Mouse (Mus musculus): ENCODE measurements around the gene Svep1.

Svep1 gene

GRCm38 (mm10) chr4:58206115-58206945 is at the start of gene Svep1:
Gene Svep1 (minus strand): TSS chr4:58206859.
- peak; percentile 62 for DNase-seq (ENCODE audit: low read depth, low spot score)

- peak; percentile 60 for DNase-seq (ENCODE audit: low read depth, low spot score)
These were observed 46.8 kb upstream of the Svep1 start for GRCm38 (mm10) chr4:58253410-58253809.

GRCm38 (mm10) chr4:58252381-58252780 is 45.7 kb upstream of the Svep1 start:
- peak; percentile 14 for DNase-seq (ENCODE audit: low read depth, low spot score)

GRCm38 (mm10) chr4:58245544-58245943 is 38.9 kb upstream of the Svep1 start:
- no peak for DNase-seq (ENCODE audit: low read depth, low spot score)

GRCm38 (mm10) chr4:58240416-58240815 is 33.8 kb upstream of the Svep1 start:
- DNase-seq (ENCODE audit: low read depth, low spot score), result no peak

- no peak for DNase-seq (ENCODE audit: low read depth, low spot score)
These were observed 29.2 kb upstream of the Svep1 start for GRCm38 (mm10) chr4:58235828-58236227.

- no peak for DNase-seq (ENCODE audit: low read depth, low spot score)
These were observed 16.8 kb upstream of the Svep1 start for GRCm38 (mm10) chr4:58223499-58223898.

GRCm38 (mm10) chr4:58211374-58211773 is 4.7 kb upstream of the Svep1 start:
- no peak for DNase-seq (ENCODE audit: low read depth, low spot score)

- DNase-seq (ENCODE audit: low read depth, low spot score), result peak; percentile 5
These were observed 4.0 kb upstream of the Svep1 start for GRCm38 (mm10) chr4:58210557-58211090.

GRCm38 (mm10) chr4:58205750-58206114 is 927 bp downstream of the Svep1 start:
- DNase-seq (ENCODE audit: low read depth, low spot score), result no peak

GRCm38 (mm10) chr4:58201703-58202102 is 5.0 kb downstream of the Svep1 start:
- no peak for DNase-seq (ENCODE audit: low read depth, low spot score)

GRCm38 (mm10) chr4:58200826-58201225 is 5.8 kb downstream of the Svep1 start:
- no peak for DNase-seq (ENCODE audit: low read depth, low spot score)

- no peak for DNase-seq (ENCODE audit: low read depth, low spot score)
These were observed 9.4 kb downstream of the Svep1 start for GRCm38 (mm10) chr4:58197230-58197629.

- no peak for DNase-seq (ENCODE audit: low read depth, low spot score)
These were observed 9.9 kb downstream of the Svep1 start for GRCm38 (mm10) chr4:58196795-58197194.

- DNase-seq (ENCODE audit: low read depth, low spot score), result no peak
These were observed 10.7 kb downstream of the Svep1 start for GRCm38 (mm10) chr4:58195936-58196335.

- DNase-seq (ENCODE audit: low read depth, low spot score), result no peak
These were observed 17.4 kb downstream of the Svep1 start for GRCm38 (mm10) chr4:58189281-58189680.

- no peak for DNase-seq (ENCODE audit: low read depth, low spot score)
These were observed 21.3 kb downstream of the Svep1 start for GRCm38 (mm10) chr4:58185401-58185800.

- DNase-seq (ENCODE audit: low read depth, low spot score), result no peak
These were observed 21.8 kb downstream of the Svep1 start for GRCm38 (mm10) chr4:58184681-58185341.

GRCm38 (mm10) chr4:58183897-58184296 is 22.8 kb downstream of the Svep1 start:
- no peak for DNase-seq (ENCODE audit: low read depth, low spot score)

- DNase-seq (ENCODE audit: low read depth, low spot score), result no peak
These were observed 28.2 kb downstream of the Svep1 start for GRCm38 (mm10) chr4:58178489-58178888.

- DNase-seq (ENCODE audit: low read depth, low spot score), result no peak
These were observed 29.4 kb downstream of the Svep1 start for GRCm38 (mm10) chr4:58177256-58177655.

- no peak for DNase-seq (ENCODE audit: low read depth, low spot score)
These were observed 32.1 kb downstream of the Svep1 start for GRCm38 (mm10) chr4:58174435-58174987.
